Mouse (Mus musculus): ENCODE data around the gene Ccdc60. TPM values are rescaled to one million over a fixed set of nuclear protein-coding genes. Genes with fewer than 3 reads are reported as not detected.

Ccdc60 gene
- polyA plus RNA-seq, 1 experiment from 2014 or later, result 2.5 TPM

GRCm38 (mm10) chr5:116108651-116109050 is 180.1 kb downstream of the Ccdc60 start:
- H3K9me3 ChIP-seq, result no peaks in the 10 kb centered on the region
- H3K9ac ChIP-seq (replicated peaks), result no peak overlapping the region
- no peaks in the 10 kb centered on the region for H3K4me1 ChIP-seq (replicated peaks)
- H3K36me3 ChIP-seq, result no peaks in the 10 kb centered on the region
- no peak overlapping the region for H3K4me3 ChIP-seq (replicated peaks)
- no peak for ATAC-seq
- no peaks in the 10 kb centered on the region for H3K27me3 ChIP-seq
- WGBS, result 97% methylated on average over 10 of the region's 10 CpGs
- no peak overlapping the region for H3K4me2 ChIP-seq (replicated peaks)
- no peak overlapping the region for H3K27ac ChIP-seq

GRCm38 (mm10) chr5:116084231-116084630 is 204.6 kb downstream of the Ccdc60 start:
- H3K27me3 ChIP-seq, result peaks cover 21% of the 10 kb centered on the region
- no peaks in the 10 kb centered on the region; the same call in 1 of the 2 replicates for H3K9me3 ChIP-seq
- WGBS, result 84% methylated on average over 6 of the region's 6 CpGs
- no peak overlapping the region for H3K4me3 ChIP-seq (replicated peaks)
- H3K9ac ChIP-seq (replicated peaks), result no peak overlapping the region
- no peak overlapping the region for H3K4me2 ChIP-seq (replicated peaks)
- H3K36me3 ChIP-seq, result no peaks in the 10 kb centered on the region
- H3K4me1 ChIP-seq (replicated peaks), result peaks cover 5% of the 10 kb centered on the region; the same call in 1 of the 2 replicates
- H3K27ac ChIP-seq, result no peak overlapping the region
- ATAC-seq, result no peak

- Histone ChIP-seq H3K4me2 (replicated peaks) (peak within 1 kb of the TSS; percentile 21; the same call in 1 of the 2 replicates), H3K9ac (replicated peaks) (no peak within 1 kb of the TSS), H3K4me1 (replicated peaks) (peaks cover 5% of the 10 kb centered on the region; the same call in 1 of the 2 replicates), H3K27ac (no peak within 1 kb of the TSS), H3K4me3 (replicated peaks) (0 out of 2 replicates have a peak within 1 kb of the TSS, but pooled peaks have one; percentile 4), H3K27me3 (peaks cover 21% of the 10 kb centered on the region), H3K9me3 (no peaks in the 10 kb centered on the region), H3K36me3 (no peaks in the 10 kb centered on the region)
- no peak for ATAC-seq
- WGBS, result 10% methylated on average over 17 of the region's 17 CpGs
Observed at GRCm38 (mm10) chr5:116083081-116083480, 205.7 kb downstream of the Ccdc60 start, which contains the start of gene Tmem233. Gene Tmem233 (minus strand): TSS chr5:116083244.

GRCm38 (mm10) chr5:116082241-116082900 is 206.4 kb downstream of the Ccdc60 start:
- ATAC-seq, result no peak
- WGBS, result 34% methylated on average over 17 of the region's 17 CpGs
- Histone ChIP-seq H3K9ac (replicated peaks) (no peak overlapping the region), H3K4me3 (replicated peaks) (no peak overlapping the region), H3K27me3 (peaks cover 21% of the 10 kb centered on the region), H3K4me1 (replicated peaks) (peaks cover 5% of the 10 kb centered on the region; the same call in 1 of the 2 replicates), H3K4me2 (replicated peaks) (no peak overlapping the region), H3K27ac (no peak overlapping the region), H3K36me3 (no peaks in the 10 kb centered on the region), H3K9me3 (no peaks in the 10 kb centered on the region)

- no peaks in the 10 kb centered on the region for H3K9me3 ChIP-seq
Observed at GRCm38 (mm10) chr5:116081616-116082015, 207.2 kb downstream of the Ccdc60 start.

GRCm38 (mm10) chr5:116080736-116081135 is 208.0 kb downstream of the Ccdc60 start:
- Histone ChIP-seq H3K9me3 (no peaks in the 10 kb centered on the region), H3K9ac (replicated peaks) (no peak overlapping the region), H3K27me3 (peaks cover 21% of the 10 kb centered on the region), H3K27ac (no peak overlapping the region), H3K36me3 (no peaks in the 10 kb centered on the region), H3K4me1 (replicated peaks) (peaks cover 5% of the 10 kb centered on the region; the same call in 1 of the 2 replicates), H3K4me3 (replicated peaks) (no peak overlapping the region), H3K4me2 (replicated peaks) (no peak overlapping the region)
- ATAC-seq, result no peak
- WGBS, result 68% methylated on average over 6 of the region's 6 CpGs

More at GRCm38 (mm10) chr5:116081616-116082015, 207.2 kb downstream of the Ccdc60 start:
- no peak for ATAC-seq
- Histone ChIP-seq H3K27me3 (peaks cover 21% of the 10 kb centered on the region), H3K27ac (no peak overlapping the region), H3K4me3 (replicated peaks) (no peak overlapping the region), H3K4me1 (replicated peaks) (peaks cover 5% of the 10 kb centered on the region; the same call in 1 of the 2 replicates), H3K4me2 (replicated peaks) (no peak overlapping the region), H3K36me3 (no peaks in the 10 kb centered on the region), H3K9ac (replicated peaks) (no peak overlapping the region)
- 84% methylated on average over 7 of the region's 7 CpGs for WGBS

Other genes with a start within 250 kb of the Ccdc60 start
- gene Tmem233, start 205.7 kb downstream of the Ccdc60 start, polyA plus RNA-seq (2015; fragmentation: Nextera tagmentation; extraction: Ambion mirVana), result not detected in 2 replicates
- 2.9 and 4.3 TPM in 2 replicates for gene Hspb8, start 133.9 kb upstream of the Ccdc60 start, polyA plus RNA-seq (2015; fragmentation: Nextera tagmentation; extraction: Ambion mirVana)